Mouse (Mus musculus): ENCODE results near the gene Tubb4a.
"Not testable (repeated sequence)": the region's sequence is repeated elsewhere in the genome, so short reads cannot be mapped to it uniquely, and the experiment has no call there.

The Tubb4a gene

GRCm38 (mm10) chr17:57058891-57059485 is 28.6 kb downstream of the Tubb4a start, which contains the start of gene Crb3:
TSS of gene Crb3 (plus strand) at chr17:57059105.
- peak; percentile 40 for DNase-seq (ENCODE audit: low spot score)

GRCm38 (mm10) chr17:57056246-57056645 is 31.3 kb downstream of the Tubb4a start:
- no peak for DNase-seq (ENCODE audit: low spot score)

- not testable (repeated sequence) for DNase-seq (ENCODE audit: low spot score)
These were observed 35.9 kb downstream of the Tubb4a start for GRCm38 (mm10) chr17:57051679-57052078.

- DNase-seq (ENCODE audit: low spot score), result no peak
These were observed 38.8 kb downstream of the Tubb4a start for GRCm38 (mm10) chr17:57048816-57049215.

- DNase-seq (ENCODE audit: low spot score), result no peak
These were observed 40.2 kb downstream of the Tubb4a start for GRCm38 (mm10) chr17:57047406-57047805.

GRCm38 (mm10) chr17:57041554-57041953 is 46.0 kb downstream of the Tubb4a start, which contains the start of gene Slc25a41:
TSS of gene Slc25a41 (minus strand) at chr17:57041654.
- DNase-seq (ENCODE audit: low spot score), result no peak

GRCm38 (mm10) chr17:57038978-57039377 is 48.6 kb downstream of the Tubb4a start:
- no peak for DNase-seq (ENCODE audit: low spot score)

- DNase-seq (ENCODE audit: low spot score), result no peak
These were observed 54.7 kb downstream of the Tubb4a start for GRCm38 (mm10) chr17:57032854-57033253.

GRCm38 (mm10) chr17:57031661-57032420 is 55.7 kb downstream of the Tubb4a start:
- peak; percentile 98 for DNase-seq (ENCODE audit: low spot score)

- peak; percentile 54 for DNase-seq (ENCODE audit: low spot score)
These were observed 56.5 kb downstream of the Tubb4a start, which contains the start of gene Khsrp for GRCm38 (mm10) chr17:57030931-57031660. TSS of gene Khsrp (minus strand) at chr17:57031522.

All from ovary, postnatal 36 days (tissue).